Mouse (Mus musculus): ENCODE measurements around the gene Loxl4. TPM values are rescaled to one million over a fixed set of nuclear protein-coding genes. Genes with fewer than 3 reads are reported as not detected.
A peak's percentile ranks its signal among the peaks of the same experiment; 100 is the strongest.

The Loxl4 gene
- total and polyA plus RNA-seq, 3 experiments: 0.19 TPM; not detected in 2

GRCm38 (mm10) chr19:42613647-42614225 is 1.1 kb upstream of the Loxl4 start:
- Histone ChIP-seq H3K27me3 (replicated peaks) (peaks cover 81% of the 10 kb centered on the region), H3K36me3 (replicated peaks in 1 of 2; ENCODE audit: control insufficient read depth in 1 of 2, insufficient read depth in 1 of 2, low read length in 1 of 2) (no peaks in the 10 kb centered on the region), H3K27ac (ENCODE audit: insufficient read depth, low read depth) (no peak overlapping the region), H3K9me3 (replicated peaks; ENCODE audit: low read length) (peaks cover 2% of the 10 kb centered on the region), H3K4me1 (ENCODE audit: control insufficient read depth in 1 of 2, insufficient read depth in 2 of 2) (peaks cover 0 to 22% of the 10 kb centered on the region in 2 experiments; a peak in 2 of 4 replicates), H3K4me3 (replicated peaks in 1 of 3; ENCODE audit: low read depth in 2 of 3, low read length in 2 of 3, poor library complexity in 1 of 3) (no peak overlapping the region), H3K9ac (ENCODE audit: insufficient read depth, low read depth) (no peak overlapping the region), H3K4me2 (ENCODE audit: insufficient read depth, low read depth, poor library complexity, severe bottlenecking) (no peak overlapping the region), H3K79me2 (replicated peaks; ENCODE audit: control insufficient read depth, extremely low read depth, insufficient read depth, poor library complexity, severe bottlenecking) (no peaks in the 10 kb centered on the region)
- no peak for TF ChIP-seq EP300 (IDR thresholded peaks at IDR 0.05; ENCODE audit: low read length)
- in situ Hi-C loops (cut with MboI; ENCODE audit: low pct_ligation_motif_present, low pct_unique_long_range_greater_than_20kb, low sequenced_read_pairs): no loop called here
- DNase-seq (ENCODE audit: extremely low read depth): no peak
- dilution Hi-C loops (cut with MboI; ENCODE audit: extremely low pct_ligation_motif_present, extremely low pct_unique_long_range_greater_than_20kb, low sequenced_read_pairs): no loop called here

- dilution Hi-C loops (cut with MboI; ENCODE audit: extremely low pct_ligation_motif_present, extremely low pct_unique_long_range_greater_than_20kb, low sequenced_read_pairs) (no loop called here), in situ Hi-C loops (cut with MboI; ENCODE audit: low pct_ligation_motif_present, low pct_unique_long_range_greater_than_20kb, low sequenced_read_pairs) (no loop called here)
- Histone ChIP-seq H3K9ac (ENCODE audit: insufficient read depth, low read depth) (no peak overlapping the region), H3K4me1 (ENCODE audit: control insufficient read depth in 1 of 2, insufficient read depth in 2 of 2) (peaks cover 0 to 22% of the 10 kb centered on the region in 2 experiments; a peak in 2 of 4 replicates), H3K36me3 (replicated peaks in 1 of 2; ENCODE audit: control insufficient read depth in 1 of 2, insufficient read depth in 1 of 2, low read length in 1 of 2) (no peaks in the 10 kb centered on the region), H3K27me3 (replicated peaks) (peaks cover 83% of the 10 kb centered on the region), H3K9me3 (replicated peaks; ENCODE audit: low read length) (peaks cover 2% of the 10 kb centered on the region), H3K4me3 (replicated peaks in 1 of 3; ENCODE audit: low read depth in 2 of 3, low read length in 2 of 3, poor library complexity in 1 of 3) (peak overlapping the region in 2 of 3 experiments; percentile 33), H3K27ac (ENCODE audit: insufficient read depth, low read depth) (no peak overlapping the region), H3K79me2 (replicated peaks; ENCODE audit: control insufficient read depth, extremely low read depth, insufficient read depth, poor library complexity, severe bottlenecking) (no peaks in the 10 kb centered on the region), H3K4me2 (ENCODE audit: insufficient read depth, low read depth, poor library complexity, severe bottlenecking) (peak overlapping the region; percentile 83)
- no peak for DNase-seq (ENCODE audit: extremely low read depth)
- TF ChIP-seq ZC3H11A (IDR thresholded peaks at IDR 0.05; ENCODE audit: low read depth, low read length) (no peak), MEF2A (IDR thresholded peaks at IDR 0.05; ENCODE audit: borderline replicate concordance, low read depth, low read length) (no peak), TBP (conservative IDR thresholded peaks at IDR 0.05; ENCODE audit: low read depth, low read length) (no peak), IRF4 (IDR thresholded peaks at IDR 0.05; ENCODE audit: low read depth, low read length) (no peak), CTCF (conservative IDR thresholded peaks at IDR 0.05 in 1 of 2, IDR thresholded peaks at IDR 0.05 in 1 of 2; ENCODE audit: low read depth in 2 of 2, low read length in 2 of 2) (no peak), HCFC1 (IDR thresholded peaks at IDR 0.05; ENCODE audit: low read depth, low read length) (no peak), BHLHE40 (IDR thresholded peaks at IDR 0.05; ENCODE audit: low read depth, low read length) (no peak), TCF12 (IDR thresholded peaks at IDR 0.05; ENCODE audit: low read depth, low read length) (no peak), KAT2A (IDR thresholded peaks at IDR 0.05; ENCODE audit: insufficient replicate concordance, low read length) (no peak), ZNF384 (IDR thresholded peaks at IDR 0.05; ENCODE audit: low read depth, low read length) (no peak), MYC (IDR thresholded peaks at IDR 0.05; ENCODE audit: low read depth, low read length) (no peak), MAZ (IDR thresholded peaks at IDR 0.05; ENCODE audit: low read depth, low read length) (no peak), RCOR1 (conservative IDR thresholded peaks at IDR 0.05; ENCODE audit: low read depth, low read length) (no peak), EP300 (IDR thresholded peaks at IDR 0.05; ENCODE audit: low read length) (no peak), RAD21 (IDR thresholded peaks at IDR 0.05; ENCODE audit: low read depth, low read length) (no peak), MAX (IDR thresholded peaks at IDR 0.05; ENCODE audit: low read length) (no peak)
Measured at GRCm38 (mm10) chr19:42613116-42613515, 503 bp upstream of the Loxl4 start.
